Mouse (Mus musculus) myocyte (in vitro differentiated cells): ENCODE data around the gene Card6.

Experiments
- CEBPB ChIP-seq: IDR thresholded peaks from 2 replicates; pipeline ENCODE4 v1.6.1; 2011; ENCODE audit warnings: mild to moderate bottlenecking, moderate library complexity; ENCODE audit not compliant: poor library complexity, insufficient read depth, severe bottlenecking
- MAX ChIP-seq: IDR thresholded peaks from one replicate; pipeline ENCODE4 v1.6.1; 2011; ENCODE audit warnings: low read depth, mild to moderate bottlenecking, control low read depth
- MYOG ChIP-seq, 3 experiments: IDR thresholded peaks; one replicate each; pipeline ENCODE4 v1.6.1; 2011; ENCODE audit warnings: control low read depth in 2 of 3, low read depth in 2 of 3, mild to moderate bottlenecking in 2 of 3; ENCODE audit not compliant: insufficient read length in 2 of 3, control insufficient read depth in 1 of 3, insufficient read depth in 1 of 3
- POLR2A ChIP-seq: IDR thresholded peaks from one replicate; pipeline ENCODE4 v1.6.1; 2011; ENCODE audit warnings: low read depth, mild to moderate bottlenecking, control low read depth, moderate library complexity; ENCODE audit not compliant: insufficient read length
- POLR2AphosphoS2 ChIP-seq: IDR thresholded peaks from one replicate; pipeline ENCODE4 v1.6.1; 2011; ENCODE audit warnings: low read depth, control low read depth; ENCODE audit not compliant: insufficient read length
- REST ChIP-seq: IDR thresholded peaks from one replicate; pipeline ENCODE4 v1.6.1; 2011; ENCODE audit warnings: mild to moderate bottlenecking, control low read depth, moderate library complexity; ENCODE audit not compliant: insufficient read depth, insufficient read length
- USF1 ChIP-seq: IDR thresholded peaks from one replicate; pipeline ENCODE4 v1.6.1; 2011; ENCODE audit warnings: low read depth, mild to moderate bottlenecking, control low read depth, moderate library complexity

DNA sequence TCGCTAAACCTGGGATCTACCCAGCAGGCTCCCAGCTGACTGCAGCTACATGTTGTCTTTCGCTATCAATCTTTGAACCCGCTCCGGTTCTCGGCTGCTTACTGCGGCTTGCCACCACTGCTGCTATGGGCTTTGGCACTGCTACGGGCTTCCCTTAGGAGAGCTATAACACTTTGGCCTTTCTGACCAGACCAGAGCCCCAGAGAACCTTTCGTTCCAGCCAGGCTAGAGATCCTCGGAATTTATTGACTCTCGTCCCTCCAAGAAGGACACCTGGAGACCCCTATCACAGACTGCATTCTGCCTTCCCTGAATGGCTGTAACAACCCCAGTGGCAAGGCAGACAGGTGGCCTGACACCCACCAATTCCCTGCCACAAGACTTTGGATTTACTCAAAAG is 18.2 kb downstream of the Card6 start:
- no peak for TF ChIP-seq REST
- no peak for TF ChIP-seq CEBPB
- TF ChIP-seq USF1, result no peak
- no peak for TF ChIP-seq MYOG (IDR thresholded peaks at IDR 0.05; ENCODE audit: control insufficient read depth in 1 of 3, insufficient read depth in 1 of 3, insufficient read length in 2 of 3, low read depth in 2 of 3)
- no peak for TF ChIP-seq POLR2A
- no peak for TF ChIP-seq POLR2AphosphoS2
- TF ChIP-seq MAX, result no peak
